Mouse (Mus musculus) limb, embryonic 12.5 days (tissue): ENCODE results near the gene Tbc1d24. TPM values are rescaled to one million over a fixed set of nuclear protein-coding genes. Genes with fewer than 3 reads are reported as not detected.

ENCODE experiments used
- microRNA-seq: library from miRNA; unstranded; fragments of <30 nt; microRNA quantifications from one replicate; pipeline ENCODE4, GENCODE M21; 2017
- polyA plus RNA-seq: library from polyadenylated mRNA; unstranded; fragments of >200 nt; fragmentation: Nextera tagmentation; extraction: Ambion mirVana; gene quantifications from 2 replicates; pipeline ENCODE4 v1.2.1, GENCODE M21; 2016

The Tbc1d24 gene
- polyA plus RNA-seq, 1 experiment from 2014 or later = 6.7 TPM

Small RNA genes within 50 kb of the gene (microRNA-seq; reads per million reads assigned to microRNA genes)
- gene Mir5134 (1.9 reads per million), gene Mir6965 (0.93 reads per million)

Other genes starting within 250 kb of the Tbc1d24 start
- gene Prss30, start 225.0 kb downstream of the Tbc1d24 start, polyA plus RNA-seq = not detected in 2 replicates
- gene Prss22, start 207.5 kb downstream of the Tbc1d24 start, polyA plus RNA-seq = 0.76 and 0.84 TPM in 2 replicates
- gene Prss27, start 167.4 kb downstream of the Tbc1d24 start, polyA plus RNA-seq = 0.17 TPM in 1 of 2 replicates, not detected in the other
- 91.6 and 94.7 TPM in 2 replicates for gene Kctd5, start 132.1 kb downstream of the Tbc1d24 start, polyA plus RNA-seq
- 38.5 and 39.1 TPM in 2 replicates for gene Pdpk1, start 54.6 kb downstream of the Tbc1d24 start, polyA plus RNA-seq
- 38.5 and 40.2 TPM in 2 replicates for gene Amdhd2, start 41.8 kb downstream of the Tbc1d24 start, polyA plus RNA-seq
- gene Atp6v0c, start 35.9 kb downstream of the Tbc1d24 start, polyA plus RNA-seq = 392 and 404 TPM in 2 replicates
- gene Ntn3, start 4.0 kb upstream of the Tbc1d24 start, polyA plus RNA-seq = 19.5 and 19.8 TPM in 2 replicates
- gene Tedc2, start 15.3 kb upstream of the Tbc1d24 start, polyA plus RNA-seq = 18.3 and 20.2 TPM in 2 replicates
- gene Ccnf, start 45.9 kb upstream of the Tbc1d24 start, polyA plus RNA-seq = 90.7 and 92.7 TPM in 2 replicates
- gene Abca17, start 145.5 kb upstream of the Tbc1d24 start, polyA plus RNA-seq = 0.08 TPM in 1 of 2 replicates, not detected in the other
- 4.7 and 4.8 TPM in 2 replicates for gene Abca3, start 146.4 kb upstream of the Tbc1d24 start, polyA plus RNA-seq
- 362 and 373 TPM in 2 replicates for gene Rnps1, start 209.0 kb upstream of the Tbc1d24 start, polyA plus RNA-seq
- gene Eci1, start 221.1 kb upstream of the Tbc1d24 start, polyA plus RNA-seq = 95.6 and 102 TPM in 2 replicates
- 2.8 and 3.4 TPM in 2 replicates for gene Dnase1l2, start 237.5 kb upstream of the Tbc1d24 start, polyA plus RNA-seq